Mouse (Mus musculus) layer of hippocampus, adult 2 months (tissue): ENCODE data around the gene H2al1b. TPM values are rescaled to one million over a fixed set of nuclear protein-coding genes. Genes with fewer than 3 reads are reported as not detected.
"Not testable (repeated sequence)": the region's sequence is repeated elsewhere in the genome, so short reads cannot be mapped to it uniquely, and the experiment has no call there.

ENCODE experiments used
- DNase-seq, 2 experiments: peaks; one replicate each; pipeline ENCODE4 v3.0.0; 2022; ENCODE audit warnings: low spot score in 2 of 2
- H3K27ac ChIP-seq: fragments of 200-600 bp; 2 replicates; pipeline ENCODE4 v1.8.1; 2022
- H3K4me3 ChIP-seq: fragments of 200-600 bp; 2 replicates; pipeline ENCODE4 v1.8.1; 2022; ENCODE audit warnings: mild to moderate bottlenecking
- CTCF ChIP-seq: fragments of 200-600 bp; conservative IDR thresholded peaks from 2 replicates; pipeline ENCODE4 v1.8.1; 2022; ENCODE audit warnings: antibody characterized with exemption, mild to moderate bottlenecking, moderate library complexity
- long read RNA-seq, 2 experiments: library from polyadenylated mRNA; stranded (forward); transcript quantifications; one replicate each; pipeline ENCODE4 v2.0.0; 2021; ENCODE audit warnings: borderline mapping rate in 2 of 2
- total RNA-seq, 2 experiments: library from RNA; stranded (reverse); gene quantifications; 2 replicates each; pipeline ENCODE4 v1.2.3; 2021

The H2al1b gene
- not detected for total RNA-seq
- long read RNA-seq, experiment 1 = 0 reads
- long read RNA-seq, experiment 2 = 0 reads

DNA sequence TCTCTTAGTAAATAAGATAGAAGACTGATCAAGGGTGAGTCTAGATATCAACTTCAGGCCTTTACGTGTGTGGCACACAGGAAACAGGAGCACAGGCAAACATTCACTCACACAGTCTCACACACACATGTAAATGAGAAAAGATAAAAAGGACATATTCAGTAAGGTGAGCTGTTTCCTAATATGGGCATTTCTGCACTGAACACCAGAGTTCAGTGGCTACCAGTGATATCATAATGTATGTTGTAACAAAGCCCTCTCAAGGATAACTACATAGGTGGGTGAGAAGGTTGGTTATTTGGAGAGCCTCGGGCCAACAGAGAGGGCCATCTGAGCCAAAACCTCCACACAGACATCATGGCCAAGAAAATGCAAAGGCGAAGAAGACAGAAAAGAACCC, at the start of gene H2al1b:
Gene H2al1b (plus strand): TSS at position 301 of the 400 bp plus-strand sequence.
- not testable (repeated sequence) for H3K27ac ChIP-seq

DNA sequence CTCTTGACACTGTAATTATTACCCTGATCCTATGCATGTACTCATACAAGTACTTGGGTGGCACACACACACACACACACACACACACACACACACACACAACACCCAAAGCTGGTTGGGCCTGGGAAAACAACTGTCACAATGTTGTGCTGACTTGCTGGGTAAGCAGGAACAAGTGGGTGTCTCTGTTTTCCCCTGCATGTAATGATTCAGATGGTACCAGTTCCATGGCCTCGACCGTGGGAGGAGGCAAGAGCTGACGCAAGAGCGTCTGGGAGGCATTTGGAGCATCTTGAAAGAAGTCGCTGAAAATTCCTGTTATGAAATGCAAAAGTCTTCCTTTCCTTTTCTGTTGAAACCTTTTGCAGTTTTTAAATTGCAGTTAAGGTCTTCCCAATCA, 48.2 kb upstream of the H2al1b start:
- TF ChIP-seq CTCF = no peak
- Histone ChIP-seq H3K27ac (no peak overlapping the region), H3K4me3 (no peak overlapping the region)
- DNase-seq = peak; percentile 40 to 66

More for the DNA sequence above, at the start of gene H2al1b:
- not testable (repeated sequence) for DNase-seq, H3K4me3 ChIP-seq

DNA sequence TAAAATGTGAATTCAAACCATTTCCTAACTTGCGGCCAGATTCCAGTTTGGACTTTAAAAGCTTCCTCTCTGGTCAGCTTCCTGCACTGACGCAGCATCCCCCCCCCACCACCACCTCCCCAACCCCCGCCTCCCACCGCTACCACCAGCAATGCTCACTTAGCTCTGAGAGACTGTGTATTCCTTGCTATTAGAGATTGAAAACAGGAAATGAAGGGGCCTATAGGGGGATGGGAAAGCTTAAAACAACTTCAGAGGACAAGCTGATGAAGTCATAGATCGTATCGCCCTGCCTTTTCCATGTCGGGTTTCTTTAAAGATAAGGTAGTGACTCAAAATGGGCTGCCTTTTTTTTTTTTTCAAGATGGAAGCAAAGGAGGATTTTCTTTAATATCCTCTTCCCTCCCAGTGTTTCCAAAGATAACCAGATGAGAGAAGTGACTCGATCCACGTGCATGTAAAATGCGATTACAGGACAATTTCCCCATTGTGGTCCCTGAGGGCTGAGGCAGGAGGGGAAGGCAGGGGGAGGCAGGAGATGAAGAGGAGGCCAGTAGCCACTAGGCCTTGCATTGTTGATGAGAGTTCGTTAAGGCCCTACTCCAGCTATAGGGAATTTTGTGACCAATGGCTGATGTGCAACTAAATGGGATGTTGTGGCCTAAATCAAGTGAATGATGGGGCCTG, 47.6 kb upstream of the H2al1b start:
- no peak overlapping the region for H3K4me3 ChIP-seq
- no peak for DNase-seq
- no peak overlapping the region for H3K27ac ChIP-seq
- TF ChIP-seq CTCF = no peak

DNA sequence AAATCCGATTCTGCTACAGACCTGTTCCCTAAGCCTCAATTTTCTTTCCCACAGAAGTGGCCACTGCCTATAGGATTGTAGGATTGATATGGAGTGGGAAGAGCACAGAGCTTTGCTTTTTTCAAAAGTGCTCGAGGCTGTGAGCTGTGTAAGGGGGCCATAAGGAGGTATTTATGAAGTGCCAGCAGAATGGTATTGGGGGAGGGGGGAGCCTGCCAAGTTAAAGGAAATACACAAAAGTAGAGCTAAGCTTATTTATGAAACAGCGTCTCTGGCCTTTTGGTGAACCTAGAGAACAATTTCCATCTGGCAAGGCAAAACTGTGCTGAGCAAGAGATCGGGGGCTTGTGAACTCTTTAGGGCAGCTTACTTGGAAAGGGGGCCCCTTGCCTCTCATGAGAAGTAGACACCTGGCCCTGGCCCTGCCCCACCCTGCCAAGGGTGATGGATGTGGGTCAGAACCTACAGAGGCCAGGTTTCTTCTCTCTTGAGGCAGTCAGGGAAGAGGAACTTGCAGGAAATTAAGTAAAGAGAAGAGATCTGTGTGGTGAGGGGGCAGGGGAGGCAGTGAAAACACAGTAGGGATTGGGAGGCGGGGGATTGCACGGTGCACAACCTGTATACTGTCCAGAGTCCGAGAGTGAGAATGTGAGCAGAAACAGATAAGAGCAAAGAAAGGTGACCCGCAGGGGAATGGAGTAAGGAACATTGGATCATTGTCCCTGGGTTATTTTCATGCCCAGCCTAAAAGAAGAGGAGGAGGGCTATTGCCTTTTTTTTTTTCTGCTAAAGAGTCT, 46.5 kb upstream of the H2al1b start:
- DNase-seq = no peak
- H3K4me3 ChIP-seq = no peak overlapping the region
- no peak for TF ChIP-seq CTCF
- H3K27ac ChIP-seq = no peak overlapping the region

DNA sequence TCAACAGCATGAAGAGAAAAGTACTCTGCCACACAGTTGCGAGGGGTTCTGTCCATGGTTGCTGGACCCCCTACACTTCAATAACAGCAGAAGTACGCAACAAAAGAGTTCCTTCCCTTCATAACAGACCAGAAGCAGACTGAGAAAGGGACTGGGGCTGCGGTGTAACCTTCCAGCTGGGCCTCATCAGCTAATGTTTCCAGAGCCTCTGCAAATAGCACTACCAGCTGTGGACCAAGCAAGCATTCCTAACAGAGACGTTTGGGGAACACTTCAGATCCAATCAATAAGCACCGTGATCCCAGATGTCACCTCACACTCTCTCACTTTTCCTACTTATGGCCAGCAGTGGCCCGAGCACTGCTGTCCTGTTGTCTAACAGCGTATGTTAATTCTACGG, 37.3 kb upstream of the H2al1b start:
- no peak overlapping the region for H3K4me3 ChIP-seq
- H3K27ac ChIP-seq = no peak overlapping the region
- no peak for TF ChIP-seq CTCF
- DNase-seq = no peak

DNA sequence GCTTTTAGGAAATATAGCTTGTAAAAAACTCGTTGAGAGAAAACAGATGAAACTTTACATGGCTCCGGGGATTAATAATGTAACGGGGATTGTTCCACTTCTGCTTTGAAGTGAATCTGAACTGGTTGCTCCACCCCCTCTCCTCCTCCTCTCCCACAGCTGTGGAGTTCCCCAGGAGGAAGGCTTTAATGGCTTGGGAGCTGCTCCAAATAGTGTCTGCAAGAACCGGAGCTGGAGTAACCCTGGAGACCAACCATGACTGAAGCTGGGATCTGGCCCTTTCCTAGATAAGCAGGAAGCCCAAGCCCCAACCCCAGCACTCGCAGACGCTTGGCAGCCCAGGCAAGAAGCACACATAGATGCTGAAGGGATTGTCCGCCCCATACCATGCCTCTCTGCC, 34.4 kb upstream of the H2al1b start:
- no peak for TF ChIP-seq CTCF
- Histone ChIP-seq H3K27ac (no peak overlapping the region), H3K4me3 (no peak overlapping the region)
- DNase-seq = peak in 1 of 2 experiments; percentile 5

DNA sequence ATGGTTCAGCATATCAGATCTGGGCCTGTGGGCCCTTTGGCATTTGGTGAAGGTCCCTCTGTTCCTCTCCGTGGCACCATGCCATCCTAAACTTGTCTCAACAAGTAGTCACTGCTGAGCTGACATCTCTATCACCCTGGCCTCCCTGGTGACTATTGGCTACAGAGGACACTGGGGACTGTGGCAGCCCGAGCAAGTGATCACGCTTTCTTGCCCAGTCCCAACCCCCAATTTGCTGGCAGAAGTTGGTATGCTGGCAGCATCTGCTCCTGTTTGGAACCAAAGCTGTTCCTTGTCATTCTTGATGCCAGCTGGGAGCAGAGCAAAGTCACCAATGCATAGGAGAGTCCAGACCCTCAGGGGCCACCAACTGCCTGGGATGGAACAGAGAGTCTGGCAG, 33.2 kb upstream of the H2al1b start:
- DNase-seq = peak; percentile 25 to 30
- no peak overlapping the region for H3K27ac ChIP-seq
- TF ChIP-seq CTCF = no peak
- H3K4me3 ChIP-seq = no peak overlapping the region

DNA sequence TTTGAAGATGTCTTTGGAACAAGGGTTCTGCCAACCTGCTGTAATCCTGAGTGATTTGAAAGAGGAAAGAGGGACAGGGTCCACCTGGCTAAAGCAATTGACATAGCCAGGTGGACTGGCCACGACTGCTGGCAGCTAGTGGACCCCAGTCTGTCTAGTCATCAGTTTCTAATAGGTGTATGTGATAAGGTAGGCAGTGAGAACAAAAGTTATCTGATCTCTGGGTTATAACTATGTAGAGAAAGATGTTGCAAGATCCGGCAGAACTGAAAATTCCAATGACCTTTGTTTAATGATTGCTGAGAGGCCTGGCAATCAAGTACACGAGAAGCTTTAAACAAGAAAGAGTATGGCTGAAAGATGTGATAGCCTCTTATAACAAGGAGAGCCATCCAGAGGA, 29.0 kb upstream of the H2al1b start:
- TF ChIP-seq CTCF = no peak
- Histone ChIP-seq H3K27ac (no peak overlapping the region), H3K4me3 (no peak overlapping the region)
- no peak for DNase-seq

DNA sequence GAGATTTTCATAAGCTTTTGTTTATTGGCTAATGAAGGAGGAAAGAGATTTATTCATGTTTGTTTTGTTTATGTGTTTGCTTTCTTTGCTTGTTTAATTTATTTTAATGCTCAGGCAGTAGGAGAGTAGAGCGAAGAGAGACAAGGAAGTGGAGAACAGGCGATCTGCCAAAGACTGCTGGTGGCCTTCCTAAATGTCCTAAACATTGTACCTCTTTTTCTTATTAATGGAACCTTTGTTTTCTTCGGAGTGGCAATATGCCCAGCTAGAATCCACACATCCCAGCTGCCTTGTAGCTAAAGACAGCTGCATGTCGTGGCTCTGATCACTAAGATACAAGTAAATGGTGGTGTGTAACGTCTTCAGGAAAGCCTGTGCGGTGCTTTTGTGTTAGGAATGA, 25.1 kb upstream of the H2al1b start:
- Histone ChIP-seq H3K27ac (no peak overlapping the region), H3K4me3 (no peak overlapping the region)
- no peak for TF ChIP-seq CTCF
- DNase-seq = no peak

DNA sequence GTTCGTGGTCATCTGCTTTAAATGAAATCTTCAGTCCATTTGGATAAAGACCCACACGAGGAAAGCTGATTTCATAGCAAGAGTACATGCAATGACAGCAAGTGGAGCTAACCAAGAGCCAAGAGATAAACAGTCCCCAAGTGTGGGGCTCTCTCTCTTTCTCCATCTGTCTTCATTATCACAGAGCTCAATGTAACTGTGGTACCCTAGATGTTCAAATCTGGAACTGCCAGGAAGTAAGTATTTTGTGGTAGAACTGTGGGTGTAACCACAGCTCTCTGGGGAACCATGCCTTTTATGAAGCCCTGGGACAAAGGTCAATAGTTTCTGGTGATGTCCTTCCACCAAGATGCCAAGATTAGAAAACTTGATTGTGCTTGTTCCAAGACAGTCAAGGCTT, 21.5 kb upstream of the H2al1b start:
- H3K4me3 ChIP-seq = no peak overlapping the region
- no peak for TF ChIP-seq CTCF
- no peak for DNase-seq

DNA sequence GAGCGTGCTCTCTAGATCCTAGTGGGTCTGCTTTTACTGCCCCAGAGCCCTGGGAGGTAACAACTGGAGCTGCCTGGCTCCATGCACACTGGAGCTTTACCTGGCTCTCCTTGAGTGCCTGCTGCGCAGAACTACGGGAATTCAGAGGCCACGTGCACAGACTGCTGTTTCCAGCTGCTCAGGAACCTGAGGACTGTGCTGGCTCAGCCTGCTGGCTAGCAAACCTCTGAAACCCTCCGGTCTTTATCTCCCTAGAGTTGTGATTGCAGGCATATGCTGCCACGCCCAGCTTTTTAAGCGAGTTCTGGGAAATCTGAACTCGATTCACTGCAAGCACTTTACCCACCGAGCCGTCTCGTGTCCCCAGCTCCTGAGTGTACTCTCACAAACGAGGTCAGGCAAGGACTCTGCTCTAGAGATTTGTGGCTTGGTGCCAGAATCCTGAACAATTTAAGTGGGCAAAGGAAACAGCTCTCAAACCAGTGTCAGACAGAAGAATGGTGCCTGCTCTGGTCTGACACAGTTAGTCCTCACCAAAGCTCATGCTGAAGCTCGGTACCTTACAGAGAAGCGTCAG, 13.8 kb upstream of the H2al1b start:
- DNase-seq = no peak
- no peak for TF ChIP-seq CTCF
- H3K27ac ChIP-seq = no peak overlapping the region
- H3K4me3 ChIP-seq = no peak overlapping the region

More for the DNA sequence above, 21.5 kb upstream of the H2al1b start:
- H3K27ac ChIP-seq = no peak overlapping the region

DNA sequence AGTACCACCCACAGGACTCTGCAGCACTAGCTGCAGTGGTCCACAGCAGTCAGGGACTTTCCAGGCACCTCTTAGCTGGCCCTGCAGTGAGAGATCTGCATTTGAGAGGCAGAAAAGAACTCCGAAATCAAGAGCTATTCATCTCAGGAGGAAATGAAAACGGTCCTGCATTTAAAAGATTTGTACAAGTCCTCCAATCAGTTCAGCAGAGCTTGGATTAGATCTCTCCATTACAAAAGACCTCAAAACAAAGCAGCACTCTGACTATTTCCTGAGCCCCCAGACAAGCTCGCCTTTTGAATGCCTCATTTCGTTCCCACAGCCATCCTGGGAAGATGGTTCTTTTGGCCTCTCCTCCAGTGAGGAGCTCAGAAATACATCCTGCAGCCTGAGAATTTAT, 13.0 kb upstream of the H2al1b start:
- TF ChIP-seq CTCF = no peak
- Histone ChIP-seq H3K27ac (no peak overlapping the region), H3K4me3 (no peak overlapping the region)
- no peak for DNase-seq

DNA sequence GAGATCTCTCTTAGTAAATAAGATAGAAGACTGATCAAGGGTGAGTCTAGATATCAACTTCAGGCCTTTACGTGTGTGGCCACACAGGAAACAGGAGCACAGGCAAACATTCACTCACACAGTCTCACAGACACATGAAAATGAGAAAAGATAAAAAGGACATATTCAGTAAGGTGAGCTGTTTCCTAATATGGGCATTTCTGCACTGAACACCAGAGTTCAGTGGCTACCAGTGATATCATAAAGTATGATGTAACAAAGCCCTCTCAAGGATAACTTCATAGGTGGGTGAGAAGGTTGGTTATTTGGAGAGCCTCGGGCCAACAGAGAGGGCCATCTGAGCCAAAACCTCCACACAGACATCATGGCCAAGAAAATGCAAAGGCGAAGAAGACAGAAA, 3.3 kb upstream of the H2al1b start, which contains the start of gene H2al1a:
Gene H2al1a (plus strand): TSS at position 301 of the 400 bp plus-strand sequence.
- not testable (repeated sequence) for H3K27ac ChIP-seq, H3K4me3 ChIP-seq, DNase-seq

DNA sequence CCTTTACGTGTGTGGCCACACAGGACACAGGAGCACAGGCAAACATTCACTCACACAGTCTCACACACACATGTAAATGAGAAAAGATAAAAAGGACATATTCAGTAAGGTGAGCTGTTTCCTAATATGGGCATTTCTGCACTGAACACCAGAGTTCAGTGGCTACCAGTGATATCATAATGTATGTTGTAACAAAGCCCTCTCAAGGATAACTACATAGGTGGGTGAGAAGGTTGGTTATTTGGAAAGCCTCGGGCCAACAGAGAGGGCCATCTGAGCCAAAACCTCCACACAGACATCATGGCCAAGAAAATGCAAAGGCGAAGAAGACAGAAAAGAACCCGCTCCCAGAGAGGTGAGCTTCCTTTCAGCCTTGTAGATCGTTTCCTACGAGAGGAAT, 3.1 kb downstream of the H2al1b start, which contains the start of gene H2al1c:
Gene H2al1c (plus strand): TSS at position 301 of the 400 bp plus-strand sequence.
- not testable (repeated sequence) for H3K4me3 ChIP-seq, DNase-seq, H3K27ac ChIP-seq

DNA sequence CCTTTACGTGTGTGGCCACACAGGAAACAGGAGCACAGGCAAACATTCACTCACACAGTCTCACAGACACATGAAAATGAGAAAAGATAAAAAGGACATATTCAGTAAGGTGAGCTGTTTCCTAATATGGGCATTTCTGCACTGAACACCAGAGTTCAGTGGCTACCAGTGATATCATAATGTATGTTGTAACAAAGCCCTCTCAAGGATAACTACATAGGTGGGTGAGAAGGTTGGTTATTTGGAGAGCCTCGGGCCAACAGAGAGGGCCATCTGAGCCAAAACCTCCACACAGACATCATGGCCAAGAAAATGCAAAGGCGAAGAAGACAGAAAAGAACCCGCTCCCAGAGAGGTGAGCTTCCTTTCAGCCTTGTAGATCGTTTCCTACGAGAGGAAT, 6.3 kb downstream of the H2al1b start, which contains the start of gene H2al1d:
Gene H2al1d (plus strand): TSS at position 301 of the 400 bp plus-strand sequence.
- not testable (repeated sequence) for H3K27ac ChIP-seq, H3K4me3 ChIP-seq, DNase-seq

DNA sequence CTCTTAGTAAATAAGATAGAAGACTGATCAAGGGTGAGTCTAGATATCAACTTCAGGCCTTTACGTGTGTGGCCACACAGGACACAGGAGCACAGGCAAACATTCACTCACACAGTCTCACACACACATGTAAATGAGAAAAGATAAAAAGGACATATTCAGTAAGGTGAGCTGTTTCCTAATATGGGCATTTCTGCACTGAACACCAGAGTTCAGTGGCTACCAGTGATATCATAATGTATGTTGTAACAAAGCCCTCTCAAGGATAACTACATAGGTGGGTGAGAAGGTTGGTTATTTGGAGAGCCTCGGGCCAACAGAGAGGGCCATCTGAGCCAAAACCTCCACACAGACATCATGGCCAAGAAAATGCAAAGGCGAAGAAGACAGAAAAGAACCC, 9.4 kb downstream of the H2al1b start, which contains the start of gene H2al1e:
Gene H2al1e (plus strand): TSS at position 301 of the 400 bp plus-strand sequence.
- DNase-seq, H3K4me3 ChIP-seq, H3K27ac ChIP-seq: not testable (repeated sequence)

DNA sequence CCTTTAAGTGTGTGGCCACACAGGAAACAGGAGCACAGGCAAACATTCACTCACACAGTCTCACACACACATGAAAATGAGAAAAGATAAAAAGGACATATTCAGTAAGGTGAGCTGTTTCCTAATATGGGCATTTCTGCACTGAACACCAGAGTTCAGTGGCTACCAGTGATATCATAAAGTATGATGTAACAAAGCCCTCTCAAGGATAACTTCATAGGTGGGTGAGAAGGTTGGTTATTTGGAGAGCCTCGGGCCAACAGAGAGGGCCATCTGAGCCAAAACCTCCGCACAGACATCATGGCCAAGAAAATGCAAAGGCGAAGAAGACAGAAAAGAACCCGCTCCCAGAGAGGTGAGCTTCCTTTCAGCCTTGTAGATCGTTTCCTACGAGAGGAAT, 12.6 kb downstream of the H2al1b start, which contains the start of gene H2al1f:
Gene H2al1f (plus strand): TSS at position 301 of the 400 bp plus-strand sequence.
- not testable (repeated sequence) for H3K4me3 ChIP-seq, H3K27ac ChIP-seq, DNase-seq

DNA sequence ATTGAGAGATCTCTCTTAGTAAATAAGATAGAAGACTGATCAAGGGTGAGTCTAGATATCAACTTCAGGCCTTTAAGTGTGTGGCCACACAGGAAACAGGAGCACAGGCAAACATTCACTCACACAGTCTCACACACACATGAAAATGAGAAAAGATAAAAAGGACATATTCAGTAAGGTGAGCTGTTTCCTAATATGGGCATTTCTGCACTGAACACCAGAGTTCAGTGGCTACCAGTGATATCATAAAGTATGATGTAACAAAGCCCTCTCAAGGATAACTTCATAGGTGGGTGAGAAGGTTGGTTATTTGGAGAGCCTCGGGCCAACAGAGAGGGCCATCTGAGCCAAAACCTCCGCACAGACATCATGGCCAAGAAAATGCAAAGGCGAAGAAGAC, 15.7 kb downstream of the H2al1b start, which contains the start of gene H2al1g:
Gene H2al1g (plus strand): TSS at position 301 of the 400 bp plus-strand sequence.
- not testable (repeated sequence) for H3K4me3 ChIP-seq, H3K27ac ChIP-seq, DNase-seq
